Mouse (Mus musculus): ENCODE measurements at regions not wholly inside any gene's neighbourhood (a gene's known extent, or its start where the extent isn't known, plus 50 kb on each side); places are given as distances from the start of the nearest gene placed in this dataset.

DNA sequence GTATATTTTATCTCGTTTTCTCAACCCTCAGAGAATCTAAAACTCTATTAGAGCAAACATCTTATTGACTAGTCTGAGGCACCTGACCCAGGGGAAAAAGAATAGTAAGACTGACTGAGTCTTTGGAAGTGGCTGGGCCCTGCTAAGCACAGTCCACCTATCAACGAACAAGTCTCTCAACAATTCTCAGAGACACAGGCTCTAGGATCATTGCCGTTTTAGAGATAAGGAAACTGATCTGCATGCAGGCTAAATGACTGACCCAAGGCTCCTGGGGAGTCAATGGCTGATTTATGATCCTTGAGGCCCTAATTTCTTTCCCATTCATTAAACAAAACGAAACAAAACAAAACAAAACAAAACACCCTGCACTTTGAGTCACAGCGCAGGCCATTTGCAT lies 150.4 kb upstream of the Slc24a2 start:
- dilution Hi-C loops (cut with MboI; ENCODE audit: extremely low pct_ligation_motif_present, extremely low pct_unique_long_range_greater_than_20kb, low sequenced_read_pairs) (no loop called here), in situ Hi-C loops (cut with MboI; ENCODE audit: low pct_ligation_motif_present, low pct_unique_long_range_greater_than_20kb, low sequenced_read_pairs) (no loop called here)
- H3K9ac ChIP-seq (ENCODE audit: insufficient read depth, low read depth): no peak overlapping the region
- H3K4me3 ChIP-seq (replicated peaks in 1 of 3; ENCODE audit: low read depth in 2 of 3, low read length in 2 of 3, poor library complexity in 1 of 3): no peak overlapping the region
- no peak overlapping the region for H3K4me2 ChIP-seq (ENCODE audit: insufficient read depth, low read depth, poor library complexity, severe bottlenecking)
- H3K36me3 ChIP-seq (replicated peaks in 1 of 2; ENCODE audit: control insufficient read depth in 1 of 2, insufficient read depth in 1 of 2, low read length in 1 of 2): no peaks in the 10 kb centered on the region
- no peaks in the 10 kb centered on the region for H3K27me3 ChIP-seq (replicated peaks)
- no peak for DNase-seq (ENCODE audit: extremely low read depth)
- no peak overlapping the region for H3K27ac ChIP-seq (ENCODE audit: insufficient read depth, low read depth)
- TF ChIP-seq JUND (conservative IDR thresholded peaks at IDR 0.05; ENCODE audit: low read depth, low read length): no peak
- no peak for TF ChIP-seq TBP (conservative IDR thresholded peaks at IDR 0.05; ENCODE audit: low read depth, low read length)
- TF ChIP-seq USF2 (conservative IDR thresholded peaks at IDR 0.05; ENCODE audit: low read depth, low read length): no peak
- TF ChIP-seq ZC3H11A (IDR thresholded peaks at IDR 0.05; ENCODE audit: low read depth, low read length): no peak
- TF ChIP-seq SIN3A (IDR thresholded peaks at IDR 0.05; ENCODE audit: low read length): no peak
- no peak for TF ChIP-seq NRF1 (IDR thresholded peaks at IDR 0.05; ENCODE audit: low read depth, low read length)
- no peaks in the 10 kb centered on the region for H3K79me2 ChIP-seq (replicated peaks; ENCODE audit: control insufficient read depth, extremely low read depth, insufficient read depth, poor library complexity, severe bottlenecking)
- no peaks in the 10 kb centered on the region for H3K9me3 ChIP-seq (replicated peaks; ENCODE audit: low read length)
- no peaks in the 10 kb centered on the region for H3K4me1 ChIP-seq (ENCODE audit: control insufficient read depth in 1 of 2, insufficient read depth in 2 of 2)

DNA sequence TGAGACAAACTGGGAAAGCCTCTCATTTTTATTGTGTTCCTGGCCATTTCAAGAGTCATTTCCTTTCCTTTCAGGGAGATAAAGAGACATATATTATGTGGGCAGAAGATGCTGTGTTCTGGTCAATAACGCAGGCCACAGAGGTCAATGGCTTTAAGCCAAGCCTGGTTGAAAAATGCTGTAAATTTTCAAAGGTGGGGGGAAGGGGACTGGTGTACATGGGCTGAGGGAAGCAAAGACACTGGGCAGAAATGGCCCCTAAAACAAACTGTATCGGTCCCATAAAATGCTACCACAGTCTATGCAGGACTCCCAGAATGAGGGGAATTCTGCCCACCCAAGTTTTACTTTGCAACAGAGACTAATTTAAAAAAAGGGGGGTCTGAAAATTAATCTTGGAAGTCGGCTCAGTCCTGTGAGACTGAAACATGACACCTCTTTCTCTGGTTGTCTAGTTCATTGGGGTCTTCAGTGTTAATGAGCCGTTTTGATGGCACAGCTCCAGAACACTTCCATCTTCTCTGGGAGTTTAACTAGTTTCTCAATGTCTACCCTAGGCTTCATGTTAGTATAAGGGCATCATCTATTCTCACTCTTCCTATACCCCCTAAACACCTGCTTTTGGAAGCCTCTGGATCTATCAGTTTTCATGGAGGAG lies 149.4 kb upstream of the Slc24a2 start:
- Histone ChIP-seq H3K27ac (ENCODE audit: insufficient read depth, low read depth) (no peak overlapping the region), H3K4me2 (ENCODE audit: insufficient read depth, low read depth, poor library complexity, severe bottlenecking) (no peak overlapping the region), H3K9me3 (replicated peaks; ENCODE audit: low read length) (no peaks in the 10 kb centered on the region), H3K79me2 (replicated peaks; ENCODE audit: control insufficient read depth, extremely low read depth, insufficient read depth, poor library complexity, severe bottlenecking) (no peaks in the 10 kb centered on the region), H3K4me3 (replicated peaks in 1 of 3; ENCODE audit: low read depth in 2 of 3, low read length in 2 of 3, poor library complexity in 1 of 3) (no peak overlapping the region), H3K4me1 (ENCODE audit: control insufficient read depth in 1 of 2, insufficient read depth in 2 of 2) (no peaks in the 10 kb centered on the region), H3K27me3 (replicated peaks) (no peaks in the 10 kb centered on the region), H3K36me3 (replicated peaks in 1 of 2; ENCODE audit: control insufficient read depth in 1 of 2, insufficient read depth in 1 of 2, low read length in 1 of 2) (no peaks in the 10 kb centered on the region), H3K9ac (ENCODE audit: insufficient read depth, low read depth) (no peak overlapping the region)
- in situ Hi-C loops (cut with MboI; ENCODE audit: low pct_ligation_motif_present, low pct_unique_long_range_greater_than_20kb, low sequenced_read_pairs): no loop called here
- no peak for TF ChIP-seq POLR2AphosphoS2 (IDR thresholded peaks at IDR 0.05; ENCODE audit: low read depth, low read length)
- no peak for TF ChIP-seq POLR2A (IDR thresholded peaks at IDR 0.05; ENCODE audit: low read depth, low read length)
- TF ChIP-seq ELF1 (IDR thresholded peaks at IDR 0.05; ENCODE audit: low read depth, low read length): no peak
- no peak for TF ChIP-seq KAT2A (IDR thresholded peaks at IDR 0.05; ENCODE audit: insufficient replicate concordance, low read length)
- TF ChIP-seq BHLHE40 (IDR thresholded peaks at IDR 0.05; ENCODE audit: low read depth, low read length): no peak
- no peak for TF ChIP-seq MAZ (IDR thresholded peaks at IDR 0.05; ENCODE audit: low read depth, low read length)
- TF ChIP-seq ZC3H11A (IDR thresholded peaks at IDR 0.05; ENCODE audit: low read depth, low read length): no peak
- no peak for TF ChIP-seq NRF1 (IDR thresholded peaks at IDR 0.05; ENCODE audit: low read depth, low read length)
- TF ChIP-seq HCFC1 (IDR thresholded peaks at IDR 0.05; ENCODE audit: low read depth, low read length): no peak
- no peak for TF ChIP-seq CTCF (conservative IDR thresholded peaks at IDR 0.05 in 1 of 2, IDR thresholded peaks at IDR 0.05 in 1 of 2; ENCODE audit: low read depth in 2 of 2, low read length in 2 of 2)
- no peak for TF ChIP-seq MEF2A (IDR thresholded peaks at IDR 0.05; ENCODE audit: borderline replicate concordance, low read depth, low read length)
- no peak for TF ChIP-seq SIN3A (IDR thresholded peaks at IDR 0.05; ENCODE audit: low read length)
- TF ChIP-seq RAD21 (IDR thresholded peaks at IDR 0.05; ENCODE audit: low read depth, low read length): no peak
- no peak for DNase-seq (ENCODE audit: extremely low read depth)
- dilution Hi-C loops (cut with MboI; ENCODE audit: extremely low pct_ligation_motif_present, extremely low pct_unique_long_range_greater_than_20kb, low sequenced_read_pairs): no loop called here
